8 mouse cellular contexts compared by ENCODE assay signal in genomic region chr1:180696626-180697352, GRCm38 (mm10). TPM values are rescaled to one million over a fixed set of nuclear protein-coding genes. Genes with fewer than 3 reads are reported as not detected.
DNase-seq lines count a peak whose midpoint lies in the region; ATAC-seq and TF ChIP-seq lines count a peak whose summit lies in the region.

TSS of gene Mixl1 (minus strand) at chr1:180697034.

- peak within 1 kb of the TSS; percentile 44 for H3K4me3 ChIP-seq in lung, embryonic 15.5 days
- no peak within 1 kb of the TSS for H3K4me3 ChIP-seq in lung, adult 2 months (replicated peaks; ENCODE audit: extremely low read depth, low read depth, low read length)
- H3K4me3 ChIP-seq in embryonic facial prominence, embryonic 13.5 days, result peak within 1 kb of the TSS; percentile 47
- H3K4me3 ChIP-seq in intestine, embryonic 15.5 days (replicated peaks), result peak within 1 kb of the TSS; percentile 49
- H3K4me3 ChIP-seq in midbrain, embryonic 14.5 days (replicated peaks; ENCODE audit: low read depth, low read length), result peak within 1 kb of the TSS; percentile 33
- H3K4me3 ChIP-seq in cerebellum, adult 2 months (replicated peaks; ENCODE audit: insufficient read depth, low read depth, low read length), result no peak within 1 kb of the TSS

- intact Hi-C loops in left cerebral cortex, postnatal 14 days (cut with DNase I), result no loop called here

- peak within 1 kb of the TSS; percentile 74 for H3K4me2 ChIP-seq in lung, embryonic 15.5 days
- H3K4me2 ChIP-seq in embryonic facial prominence, embryonic 13.5 days, result peak within 1 kb of the TSS; percentile 78
- H3K4me2 ChIP-seq in intestine, embryonic 15.5 days (replicated peaks), result peak within 1 kb of the TSS; percentile 86
- peak within 1 kb of the TSS; percentile 54 for H3K4me2 ChIP-seq in midbrain, embryonic 14.5 days (ENCODE audit: low read length)

- peak; percentile 35; the same call in 1 of the 2 replicates for ATAC-seq in lung, embryonic 15.5 days (ENCODE audit: borderline replicate concordance, extremely low read depth, low FRiP score, low TSS enrichment)
- peak; percentile 37; the same call in 1 of the 2 replicates for ATAC-seq in embryonic facial prominence, embryonic 13.5 days (ENCODE audit: insufficient number of reproducible peaks, insufficient read depth, low FRiP score, low TSS enrichment, low read depth)
- ATAC-seq in intestine, embryonic 15.5 days, result peak; percentile 39
- ATAC-seq in midbrain, embryonic 14.5 days (ENCODE audit: low FRiP score, low TSS enrichment), result no peak

- H3K4me1 ChIP-seq in lung, embryonic 15.5 days, result peaks cover 11% of the 10 kb centered on the region; the same call in 1 of the 2 replicates
- no peaks in the 10 kb centered on the region for H3K4me1 ChIP-seq in lung, adult 2 months (ENCODE audit: control insufficient read depth, insufficient read depth, low read length)
- H3K4me1 ChIP-seq in embryonic facial prominence, embryonic 13.5 days, result peaks cover 11% of the 10 kb centered on the region
- H3K4me1 ChIP-seq in intestine, embryonic 15.5 days (replicated peaks), result peaks cover 10% of the 10 kb centered on the region
- no peaks in the 10 kb centered on the region for H3K4me1 ChIP-seq in midbrain, embryonic 14.5 days (ENCODE audit: control insufficient read depth, insufficient read depth, low read length)
- no peaks in the 10 kb centered on the region for H3K4me1 ChIP-seq in cerebellum, adult 2 months (ENCODE audit: control insufficient read depth, insufficient read depth, low read length)

- no peak within 1 kb of the TSS for H3K27ac ChIP-seq in lung, embryonic 15.5 days
- H3K27ac ChIP-seq in embryonic facial prominence, embryonic 13.5 days, result no peak within 1 kb of the TSS
- H3K27ac ChIP-seq in intestine, embryonic 15.5 days, result no peak within 1 kb of the TSS
- H3K27ac ChIP-seq in midbrain, embryonic 14.5 days (replicated peaks; ENCODE audit: low read depth, low read length), result no peak within 1 kb of the TSS
- H3K27ac ChIP-seq in cerebellum, adult 2 months (ENCODE audit: insufficient read depth, low read length), result no peak within 1 kb of the TSS

- TF ChIP-seq POLR2A in lung, adult 2 months (IDR thresholded peaks at IDR 0.05; ENCODE audit: borderline replicate concordance, extremely low read depth, low read depth, low read length), result no peak
- no peak for TF ChIP-seq POLR2A in cerebellum, adult 2 months (IDR thresholded peaks at IDR 0.05; ENCODE audit: borderline replicate concordance, insufficient read depth, low read length)

- no peak for TF ChIP-seq CTCF in lung, adult 2 months (IDR thresholded peaks at IDR 0.05; ENCODE audit: insufficient read depth, low read length)
- no peak for TF ChIP-seq CTCF in cerebellum, adult 2 months (IDR thresholded peaks at IDR 0.05; ENCODE audit: borderline replicate concordance, insufficient read depth, low read depth, low read length)

- H3K36me3 ChIP-seq in lung, embryonic 15.5 days, result peaks cover 3% of the 10 kb centered on the region; the same call in 1 of the 2 replicates
- peaks cover 10% of the 10 kb centered on the region for H3K36me3 ChIP-seq in embryonic facial prominence, embryonic 13.5 days
- no peaks in the 10 kb centered on the region for H3K36me3 ChIP-seq in intestine, embryonic 15.5 days
- no peaks in the 10 kb centered on the region for H3K36me3 ChIP-seq in midbrain, embryonic 14.5 days (ENCODE audit: control insufficient read depth, insufficient read depth, low read length)

- no peaks in the 10 kb centered on the region for H3K9me3 ChIP-seq in lung, embryonic 15.5 days
- H3K9me3 ChIP-seq in embryonic facial prominence, embryonic 13.5 days, result no peaks in the 10 kb centered on the region
- no peaks in the 10 kb centered on the region for H3K9me3 ChIP-seq in intestine, embryonic 15.5 days
- no peaks in the 10 kb centered on the region for H3K9me3 ChIP-seq in midbrain, embryonic 14.5 days (ENCODE audit: control insufficient read depth, low read length)

- DNase-seq in lung, adult 2 months, result no peak
- DNase-seq in midbrain, embryonic 14.5 days, result peak; percentile 45
- no peak for DNase-seq in left cerebral cortex, postnatal 14 days (ENCODE audit: low spot score in 2 of 2)
- no peak for DNase-seq in right cerebral cortex, adult 18-20 months
- no peak for DNase-seq in cerebellum, adult 2 months

- no peak within 1 kb of the TSS for H3K9ac ChIP-seq in lung, embryonic 15.5 days
- peak within 1 kb of the TSS; percentile 62 for H3K9ac ChIP-seq in embryonic facial prominence, embryonic 13.5 days
- peak within 1 kb of the TSS; percentile 21 for H3K9ac ChIP-seq in intestine, embryonic 15.5 days
- H3K9ac ChIP-seq in midbrain, embryonic 14.5 days (replicated peaks; ENCODE audit: low read length), result 0 out of 2 replicates have a peak within 1 kb of the TSS, but pooled peaks have one; percentile 20

- under 1% methylated on average over 79 of the region's 79 CpGs for WGBS in lung, embryonic 15.5 days
- WGBS in lung, adult 2 months, result 2% methylated on average over 77 of the region's 79 CpGs
- under 1% methylated on average over 79 of the region's 79 CpGs for WGBS in embryonic facial prominence, embryonic 13.5 days
- under 1% methylated on average over 77 of the region's 79 CpGs for WGBS in intestine, embryonic 15.5 days
- whole genome bisulfite sequencing in midbrain, embryonic 14.5 days, result under 1% methylated on average over 75 of the region's 79 CpGs
- WGBS in cerebellum, adult 2 months, result 2% methylated on average over 73 of the region's 79 CpGs

- peaks cover 51% of the 10 kb centered on the region for H3K27me3 ChIP-seq in lung, embryonic 15.5 days
- H3K27me3 ChIP-seq in embryonic facial prominence, embryonic 13.5 days, result peaks cover 61% of the 10 kb centered on the region
- H3K27me3 ChIP-seq in intestine, embryonic 15.5 days (replicated peaks), result peaks cover 36% of the 10 kb centered on the region
- H3K27me3 ChIP-seq in midbrain, embryonic 14.5 days (ENCODE audit: control insufficient read depth, insufficient read depth, low read length), result peaks cover 32% of the 10 kb centered on the region
- peaks cover 6% of the 10 kb centered on the region; the same call in 1 of the 2 replicates for H3K27me3 ChIP-seq in cerebellum, adult 2 months (ENCODE audit: control insufficient read depth, insufficient read depth, low read length)

RNA-seq across cellular contexts. Expression of gene Mixl1, which starts in this region (rescaled TPM):
- 0.20 and 0.29 TPM in 2 replicates for polyA plus RNA-seq in lung, embryonic 15.5 days (2015; fragmentation: Nextera tagmentation; extraction: Ambion mirVana)
- polyA plus RNA-seq in lung, adult 2 months (2012; rRNA removed), result not detected in 2 replicates
- 0.11 and 0.20 TPM in 2 replicates for polyA plus RNA-seq in embryonic facial prominence, embryonic 13.5 days (2015; fragmentation: Nextera tagmentation; extraction: Ambion mirVana)
- polyA plus RNA-seq in intestine, embryonic 15.5 days (2015; fragmentation: Nextera tagmentation; extraction: Ambion mirVana), result 0.19 and 0.24 TPM in 2 replicates
- polyA plus RNA-seq in midbrain, embryonic 14.5 days (2014; fragmentation: Nextera tagmentation; extraction: Ambion mirVana), result not detected in 2 replicates
- not detected for total RNA-seq in left cerebral cortex, postnatal 14 days (2021)
- not detected in 2 replicates for polyA plus RNA-seq in cerebellum, adult 2 months (2012; rRNA removed)

Comparison
In these comparisons a context has a peak if more than half of its experiments do, and no peak if none do; other contexts are left out.
1. Peak in ATAC-seq, H3K4me3 ChIP-seq and H3K4me2 ChIP-seq in lung, embryonic 15.5 days; RNA of the gene not detected or under 1 TPM.
2. Peak in ATAC-seq, H3K4me3 ChIP-seq, H3K9ac ChIP-seq and H3K4me2 ChIP-seq in embryonic facial prominence, embryonic 13.5 days; RNA of the gene not detected or under 1 TPM.
3. Peak in ATAC-seq, H3K4me3 ChIP-seq, H3K9ac ChIP-seq and H3K4me2 ChIP-seq in intestine, embryonic 15.5 days; RNA of the gene not detected or under 1 TPM.
4. Peak in DNase-seq, H3K4me3 ChIP-seq, H3K9ac ChIP-seq and H3K4me2 ChIP-seq in midbrain, embryonic 14.5 days; RNA of the gene not detected or under 1 TPM.